Mouse (Mus musculus) heart, adult 2 months (tissue): ENCODE data around the gene Ralbp1.

Experiments used
- CTCF ChIP-seq: fragments of 200-600 bp; IDR thresholded peaks from 2 replicates; pipeline ENCODE4 v1.8.1; 2022; ENCODE audit warnings: antibody characterized with exemption, mild to moderate bottlenecking, moderate library complexity
- EP300 ChIP-seq: fragments of 200-500 bp; IDR thresholded peaks from 2 replicates; pipeline ENCODE4 v1.6.1; 2011; ENCODE audit warnings: low read depth, low read length, control low read depth; ENCODE audit not compliant: insufficient read depth
- POLR2A ChIP-seq: fragments of 200-500 bp; IDR thresholded peaks from 2 replicates; pipeline ENCODE4 v1.6.1; 2011; ENCODE audit warnings: mild to moderate bottlenecking, low read depth, low read length, control low read depth; ENCODE audit not compliant: insufficient read depth

DNA sequence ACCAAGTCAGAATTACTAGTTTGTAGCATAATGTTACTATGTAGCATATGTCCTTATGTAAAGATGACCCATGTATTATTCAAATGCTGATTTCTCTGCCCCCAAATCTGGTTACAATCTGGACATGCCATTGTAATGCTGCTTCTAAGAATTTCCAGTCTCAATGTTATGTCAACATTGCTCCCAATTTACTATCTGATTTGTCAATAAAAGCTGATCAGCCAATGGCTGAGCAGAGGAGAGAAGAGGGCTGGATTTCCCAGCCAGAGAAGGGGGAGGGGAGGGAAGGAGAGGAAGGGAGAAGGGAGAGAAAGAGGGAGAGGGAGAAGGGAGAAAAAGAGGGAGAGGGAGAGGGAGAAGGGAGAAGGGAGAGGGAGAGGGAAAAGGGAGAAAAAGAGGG lies 20.3 kb downstream of the Ralbp1 start:
- TF ChIP-seq CTCF (no peak), EP300 (no peak), POLR2A (no peak)
